Mouse (Mus musculus) liver, embryonic 14.5 days (tissue): ENCODE data around the gene Plb1. TPM values are rescaled to one million over a fixed set of nuclear protein-coding genes. Genes with fewer than 3 reads are reported as not detected.

Experiments
- ATAC-seq: fragments of 200-750 bp; cut with Nextera tagmentation; 2 replicates; pipeline ENCODE4 v1.8.0; 2017; ENCODE audit warnings: moderate number of reproducible peaks, mild to moderate bottlenecking, moderate library complexity; ENCODE audit not compliant: insufficient read depth
- DNase-seq, 3 experiments: peaks; one replicate each; pipeline ENCODE4 v3.0.0-alpha.2; 2012 to 2013; ENCODE audit warnings: low read depth in 3 of 3, low spot score in 3 of 3
- H3K27ac ChIP-seq: fragments of 300-500 bp; sonication (generic); 2 replicates; pipeline ENCODE4 v1.5.1; 2014; ENCODE audit warnings: moderate library complexity, mild to moderate bottlenecking, control low read depth, inconsistent platforms
- H3K27me3 ChIP-seq: fragments of 300-500 bp; sonication (generic); 2 replicates; pipeline ENCODE4 v1.6.1; 2014; ENCODE audit warnings: mild to moderate bottlenecking, low read length, moderate library complexity; ENCODE audit not compliant: control insufficient read depth, insufficient read depth
- H3K36me3 ChIP-seq: fragments of 300-500 bp; sonication (generic); replicated peaks from 2 replicates; pipeline ENCODE4 v1.6.1; 2014; ENCODE audit warnings: low read depth; ENCODE audit not compliant: control insufficient read depth, insufficient read depth
- H3K4me1 ChIP-seq, 2 experiments: fragments of 200-500 bp in 1 of 2; fragments of 300-500 bp in 1 of 2; sonication (generic) in 1 of 2; replicated peaks; 2 replicates each; pipeline ENCODE4 v1.6.1; 2012 to 2014; ENCODE audit warnings: antibody characterized with exemption in 1 of 2, inconsistent platforms in 1 of 2, low read length in 1 of 2; ENCODE audit not compliant: control insufficient read depth in 2 of 2, insufficient read depth in 2 of 2
- H3K4me2 ChIP-seq: fragments of 300-500 bp; sonication (generic); 2 replicates; pipeline ENCODE4 v1.6.1; 2014; ENCODE audit warnings: low read depth, mild to moderate bottlenecking, control low read depth, moderate library complexity
- H3K4me3 ChIP-seq, 2 experiments: fragments of 200-500 bp in 1 of 2; fragments of 300-500 bp in 1 of 2; sonication (generic) in 1 of 2; 2 replicates each; pipeline ENCODE4 v1.5.1; 2012 to 2014; ENCODE audit warnings: low read depth in 2 of 2, low read length in 2 of 2, mild to moderate bottlenecking in 2 of 2, control low read depth in 1 of 2, inconsistent platforms in 1 of 2, moderate library complexity in 1 of 2; ENCODE audit not compliant: insufficient read depth in 1 of 2
- H3K9ac ChIP-seq: fragments of 300-500 bp; sonication (generic); replicated peaks from 2 replicates; pipeline ENCODE4 v1.6.1; 2014; ENCODE audit warnings: mild to moderate bottlenecking, control low read depth, moderate library complexity
- H3K9me3 ChIP-seq: fragments of 300-500 bp; sonication (generic); 2 replicates; pipeline ENCODE4 v1.6.1; 2016; ENCODE audit warnings: low read length, mixed read lengths; ENCODE audit not compliant: control insufficient read depth
- CTCF ChIP-seq: IDR thresholded peaks from 2 replicates; pipeline ENCODE4 v1.5.1; 2016; ENCODE audit warnings: antibody characterized with exemption, low read depth, control low read depth
- EP300 ChIP-seq: IDR thresholded peaks from 2 replicates; pipeline ENCODE4 v1.6.1; 2016; ENCODE audit warnings: antibody characterized with exemption, low read depth
- WGBS: fragments of 180-500 bp; shearing (Covaris S2); extraction: QIAGEN DNeasy Blood & Tissue Kit; methylation state at CpG from one replicate; pipeline ENCODE4 v1.1.7; 2014; ENCODE audit not compliant: insufficient replicate concordance; 5-methylcytosine and 5-hydroxymethylcytosine counted together
- polyA plus RNA-seq, 2 experiments: library from polyadenylated mRNA; depleted of rRNA in 1 of 2; stranded (reverse) in 1 of 2; unstranded in 1 of 2; fragments of >200 nt; fragmentation: Nextera tagmentation in 1 of 2; extraction: Ambion mirVana in 1 of 2; gene quantifications; 2 replicates each; pipeline versions ENCODE4 v1.2.1 to v1.2.3; 2012 to 2014

Plb1 gene
- polyA plus RNA-seq, 2 experiments: 0.02 TPM; not detected in 1

- H3K4me2 ChIP-seq: no peak overlapping the region
- no peak overlapping the region for H3K4me3 ChIP-seq
- ATAC-seq: no peak
- no peaks in the 10 kb centered on the region for H3K9me3 ChIP-seq
- H3K27me3 ChIP-seq: no peaks in the 10 kb centered on the region
- no peaks in the 10 kb centered on the region for H3K4me1 ChIP-seq
- H3K9ac ChIP-seq: no peak overlapping the region
- H3K27ac ChIP-seq: no peak overlapping the region
- no peaks in the 10 kb centered on the region for H3K36me3 ChIP-seq
- TF ChIP-seq CTCF: no peak
- no peak for TF ChIP-seq EP300
- 65% methylated on average over 7 of the region's 7 CpGs for WGBS
- no peak for DNase-seq
These were observed 10.9 kb downstream of the Plb1 start for GRCm38 (mm10) chr5:32243286-32243885.

GRCm38 (mm10) chr5:32245385-32245784 lies 12.9 kb downstream of the Plb1 start:
- H3K27me3 ChIP-seq: no peaks in the 10 kb centered on the region
- no peak for TF ChIP-seq CTCF
- no peak for TF ChIP-seq EP300
- H3K4me3 ChIP-seq: no peak overlapping the region
- H3K9me3 ChIP-seq: no peaks in the 10 kb centered on the region
- DNase-seq (no peak), ATAC-seq (no peak)
- no peaks in the 10 kb centered on the region for H3K36me3 ChIP-seq
- H3K9ac ChIP-seq: no peak overlapping the region
- 56% methylated on average over 3 of the region's 3 CpGs for WGBS
- no peak overlapping the region for H3K27ac ChIP-seq
- H3K4me2 ChIP-seq: no peak overlapping the region
- H3K4me1 ChIP-seq: no peaks in the 10 kb centered on the region

- Histone ChIP-seq H3K27me3 (no peaks in the 10 kb centered on the region), H3K27ac (no peak overlapping the region), H3K9ac (no peak overlapping the region), H3K4me1 (peaks cover 0 to 9% of the 10 kb centered on the region in 2 experiments; a peak in 2 of 4 replicates), H3K4me3 (no peak overlapping the region), H3K4me2 (no peak overlapping the region), H3K36me3 (no peaks in the 10 kb centered on the region), H3K9me3 (no peaks in the 10 kb centered on the region)
- no peak for DNase-seq
- TF ChIP-seq EP300: no peak
- no peak for TF ChIP-seq CTCF
- ATAC-seq: no peak
- WGBS: 40% methylated on average over 5 of the region's 5 CpGs
These were observed 28.2 kb downstream of the Plb1 start for GRCm38 (mm10) chr5:32260751-32261150.

GRCm38 (mm10) chr5:32261251-32261650 lies 28.7 kb downstream of the Plb1 start:
- DNase-seq: no peak

GRCm38 (mm10) chr5:32262534-32262933 lies 30.0 kb downstream of the Plb1 start:
- DNase-seq: peak in 2 of 3 experiments; percentile 3 to 12
- TF ChIP-seq CTCF (no peak), EP300 (0 out of 2 replicates have a peak, but pooled peaks have one; percentile 40)

More at GRCm38 (mm10) chr5:32261251-32261650, 28.7 kb downstream of the Plb1 start:
- H3K36me3 ChIP-seq: no peaks in the 10 kb centered on the region
- no peak overlapping the region for H3K4me2 ChIP-seq
- peaks cover 0 to 9% of the 10 kb centered on the region in 2 experiments; a peak in 2 of 4 replicates for H3K4me1 ChIP-seq
- H3K4me3 ChIP-seq: no peak overlapping the region
- 64% methylated on average over 3 of the region's 3 CpGs for WGBS
- no peaks in the 10 kb centered on the region for H3K27me3 ChIP-seq
- ATAC-seq: no peak
- TF ChIP-seq CTCF: no peak
- no peak for TF ChIP-seq EP300
- H3K9ac ChIP-seq: no peak overlapping the region
- no peaks in the 10 kb centered on the region for H3K9me3 ChIP-seq
- no peak overlapping the region for H3K27ac ChIP-seq

More at GRCm38 (mm10) chr5:32262534-32262933, 30.0 kb downstream of the Plb1 start:
- H3K4me3 ChIP-seq: no peak overlapping the region
- peaks cover 0 to 9% of the 10 kb centered on the region in 2 experiments; a peak in 2 of 4 replicates for H3K4me1 ChIP-seq
- no peak overlapping the region for H3K27ac ChIP-seq
- H3K9me3 ChIP-seq: no peaks in the 10 kb centered on the region
- no peaks in the 10 kb centered on the region for H3K27me3 ChIP-seq
- no peaks in the 10 kb centered on the region for H3K36me3 ChIP-seq
- no peak overlapping the region for H3K4me2 ChIP-seq
- H3K9ac ChIP-seq: no peak overlapping the region
- ATAC-seq: peak; percentile 50; the same call in 1 of the 2 replicates
- WGBS: 53% methylated on average over 4 of the region's 4 CpGs
